Mouse (Mus musculus): ENCODE data around the gene Tymp.

DNA sequence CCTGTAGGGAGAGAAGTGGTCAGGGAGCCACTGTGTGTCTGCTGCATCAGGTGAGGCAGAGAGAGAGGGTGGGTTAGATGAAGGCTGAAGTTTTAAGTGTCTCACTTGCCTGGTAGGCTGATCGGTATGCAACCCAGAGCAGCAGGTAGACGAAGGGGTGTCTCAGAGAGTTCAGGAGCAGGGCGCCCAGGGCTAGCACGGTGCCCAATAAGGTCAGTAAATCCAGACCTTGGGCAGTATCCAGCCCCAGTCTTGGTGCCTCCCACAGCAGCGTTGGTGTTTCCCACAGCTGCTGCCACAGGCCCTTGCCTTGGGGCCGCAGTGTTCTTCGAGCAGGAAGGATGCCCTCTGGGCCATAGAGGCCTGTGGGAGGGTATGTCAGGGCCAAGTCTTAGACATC is 22.4 kb downstream of the Tymp start:
- TF ChIP-seq CTCF (IDR thresholded peaks at IDR 0.05; ENCODE audit: control insufficient read depth, insufficient read depth, insufficient read length) (no peak), MAX (IDR thresholded peaks at IDR 0.05) (no peak), MYOD1 (IDR thresholded peaks at IDR 0.05; ENCODE audit: control insufficient read depth, insufficient read length, low read depth) (no peak), CEBPB (IDR thresholded peaks at IDR 0.05; ENCODE audit: low read depth) (no peak)

Measured in C2C12 (cell line).